Mouse (Mus musculus) spleen, postnatal 10 days (tissue): ENCODE results near the gene Rela.

ENCODE experiments used
- DNase-seq, 2 experiments: peaks; one replicate each; pipeline ENCODE4 v3.0.0; 2021 to 2022; ENCODE audit warnings: low spot score in 2 of 2

The Rela gene

DNA sequence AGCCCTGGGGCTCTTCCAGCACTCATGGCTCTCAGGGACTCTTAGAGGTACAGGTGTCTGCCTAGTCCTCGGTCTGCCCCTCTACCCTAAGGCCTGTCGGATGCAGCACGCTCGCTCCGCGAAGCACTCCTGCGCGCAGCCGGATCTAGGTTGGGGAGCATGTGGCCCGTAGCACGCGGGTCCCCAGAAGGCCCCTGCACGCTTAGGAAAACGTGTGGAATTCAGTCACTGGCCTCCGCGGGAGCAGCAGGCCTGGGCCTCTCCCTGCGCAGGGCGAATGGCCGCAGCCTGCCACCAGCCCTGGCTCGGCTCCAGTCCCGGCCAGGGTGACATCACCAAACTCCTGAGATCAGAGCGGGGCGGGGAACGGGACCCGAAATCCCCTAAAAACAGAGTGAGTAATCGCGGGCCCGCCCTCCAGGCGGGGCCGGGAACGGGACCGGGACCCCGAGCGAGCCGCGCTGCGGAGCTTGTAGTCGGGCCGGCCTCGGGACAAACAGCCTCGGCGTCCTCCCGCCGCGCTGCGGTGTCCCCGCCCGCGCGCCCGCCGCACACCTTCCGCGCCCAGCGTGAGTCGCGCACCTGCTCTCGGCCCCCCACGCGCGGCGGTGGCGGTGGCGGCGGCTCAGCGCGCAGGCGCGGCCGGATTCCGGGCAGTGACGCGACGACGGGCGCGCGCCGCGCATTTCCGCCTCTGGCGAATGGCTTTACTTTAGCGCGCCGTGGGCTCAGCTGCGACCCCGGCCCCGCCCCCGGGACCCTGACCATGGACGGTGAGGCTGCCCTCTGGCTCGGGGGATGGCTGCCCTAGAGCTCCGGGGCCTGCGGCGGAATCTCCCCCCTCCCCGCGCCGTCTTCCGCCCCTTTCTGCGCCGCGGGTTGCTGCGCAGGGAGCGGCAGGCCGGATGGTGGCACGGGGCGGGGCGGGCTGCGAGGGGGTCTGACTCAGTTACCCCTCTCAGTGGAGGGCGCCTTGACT lies at the start of gene Rela:
Gene Rela, plus strand, starts transcription at position 415 of the 979 bp plus-strand sequence.
- DNase-seq, result peak; percentile 88 to 90

DNA sequence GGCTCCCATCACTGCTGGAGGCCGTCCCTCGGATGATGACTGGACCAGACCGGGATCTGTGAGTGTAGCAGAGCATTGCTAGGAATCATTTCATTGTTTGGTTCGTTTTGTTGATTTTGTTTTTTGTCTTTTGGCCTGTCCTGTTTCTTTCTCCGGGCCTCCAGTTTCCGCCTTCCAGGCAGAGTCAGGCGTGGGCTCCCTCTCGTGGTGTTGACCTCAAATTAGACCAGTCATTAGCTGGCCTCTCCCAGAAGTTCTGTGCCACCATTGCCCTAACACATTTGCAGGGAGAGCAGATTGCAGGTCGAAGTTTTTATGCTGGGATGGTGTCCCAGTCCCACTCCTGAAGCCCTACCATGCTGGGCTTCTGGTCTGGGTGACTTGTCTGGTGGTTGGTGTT lies 48.1 kb upstream of the Rela start:
- DNase-seq, result no peak

DNA sequence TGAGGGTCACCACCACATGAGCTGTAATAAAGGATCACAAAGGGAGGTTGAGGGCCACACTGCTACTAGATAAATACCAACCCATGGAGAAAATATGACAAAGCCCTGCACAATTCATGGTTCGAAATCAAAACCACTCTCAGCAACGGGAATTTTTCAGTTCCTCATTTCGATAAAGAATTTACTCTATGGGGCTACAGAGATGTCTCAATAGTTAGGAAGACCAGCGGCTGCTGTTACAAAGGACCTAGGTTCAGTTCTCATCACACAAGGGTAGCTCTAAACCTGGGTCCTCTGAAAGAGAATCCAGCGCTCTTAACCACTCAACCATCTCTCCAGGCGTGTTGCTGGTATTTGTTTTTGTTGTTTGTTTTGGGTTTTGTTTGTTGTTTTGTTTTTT lies 45.4 kb upstream of the Rela start:
- DNase-seq, result no peak

DNA sequence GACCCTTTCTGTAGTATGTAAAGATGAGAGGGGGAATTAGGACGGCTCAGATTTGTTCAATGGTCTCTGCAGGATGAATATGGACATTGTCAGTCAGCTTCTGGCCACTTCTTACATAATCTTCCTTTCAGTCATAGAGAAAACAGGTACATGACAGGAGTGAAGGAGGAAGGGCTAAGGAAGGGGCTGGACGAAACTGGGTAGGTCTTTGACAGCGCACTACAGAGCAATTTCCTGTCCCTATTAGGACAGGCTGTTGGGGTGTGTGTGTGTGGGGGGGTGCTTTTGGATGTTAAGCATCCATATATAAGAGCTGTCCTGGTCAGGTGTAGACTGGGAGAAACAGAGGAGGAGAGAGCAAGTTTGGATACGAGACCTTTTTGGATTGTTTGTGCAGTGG lies 38.1 kb upstream of the Rela start:
- DNase-seq, result no peak

DNA sequence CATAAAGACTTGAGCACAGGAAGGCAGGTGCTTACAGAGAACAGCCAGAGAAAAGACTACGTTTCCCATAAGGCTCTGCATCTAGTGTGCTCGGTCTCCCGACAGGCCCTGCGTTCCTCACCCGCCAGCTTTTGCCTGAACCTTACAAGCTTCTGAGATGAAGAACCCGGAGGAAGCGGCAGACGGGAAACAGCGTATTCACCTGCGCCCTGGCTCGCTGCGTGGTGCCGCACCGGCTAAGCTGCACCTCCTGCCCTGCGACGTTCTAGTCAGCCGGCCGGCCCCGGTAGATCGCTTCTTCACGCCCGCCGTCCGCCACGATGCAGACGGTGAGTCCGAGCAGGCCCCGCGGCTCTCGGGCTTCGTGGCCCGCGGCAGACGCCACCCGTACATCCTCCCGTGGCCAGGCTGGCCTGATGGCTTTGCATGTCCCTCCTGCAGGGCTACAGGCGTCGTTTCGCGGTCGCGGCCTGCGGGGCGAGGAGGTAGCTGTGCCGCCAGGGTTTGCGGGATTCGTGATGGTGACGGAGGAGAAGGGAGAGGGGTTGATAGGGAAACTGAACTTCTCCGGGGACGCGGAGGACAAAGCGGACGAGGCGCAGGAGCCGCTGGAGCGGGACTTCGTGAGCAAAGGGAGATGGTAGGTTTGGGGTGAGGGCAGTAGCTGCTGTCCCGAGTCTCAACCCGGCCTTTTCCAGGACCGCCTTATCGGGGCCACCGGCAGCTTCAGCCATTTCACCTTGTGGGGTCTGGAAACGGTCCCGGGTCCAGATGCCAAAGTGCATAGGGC lies 35.3 kb upstream of the Rela start, which contains the start of gene Rnaseh2c:
Gene Rnaseh2c, plus strand, starts transcription at position 122 of the 790 bp plus-strand sequence.
- peak; percentile 81 to 82 for DNase-seq

DNA sequence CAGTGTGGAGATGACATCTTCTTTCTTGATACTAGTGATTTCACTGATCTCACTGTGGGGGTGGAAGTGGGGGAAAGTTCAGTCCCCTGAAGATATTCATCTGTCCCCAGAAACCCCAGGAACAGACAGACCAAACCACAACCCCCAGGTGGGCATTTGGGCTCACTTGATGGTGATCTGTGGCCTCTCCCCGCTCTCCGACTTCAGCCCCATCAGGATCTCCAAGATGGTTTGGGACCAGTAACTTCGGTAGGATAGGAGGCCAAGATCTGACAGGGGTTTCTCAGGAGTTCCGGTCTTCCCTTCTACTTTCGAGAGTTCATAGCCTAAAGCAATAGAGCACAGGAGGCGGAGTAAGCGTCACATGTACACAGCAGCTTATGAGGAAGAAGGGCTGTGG lies 33.6 kb upstream of the Rela start:
- no peak for DNase-seq

DNA sequence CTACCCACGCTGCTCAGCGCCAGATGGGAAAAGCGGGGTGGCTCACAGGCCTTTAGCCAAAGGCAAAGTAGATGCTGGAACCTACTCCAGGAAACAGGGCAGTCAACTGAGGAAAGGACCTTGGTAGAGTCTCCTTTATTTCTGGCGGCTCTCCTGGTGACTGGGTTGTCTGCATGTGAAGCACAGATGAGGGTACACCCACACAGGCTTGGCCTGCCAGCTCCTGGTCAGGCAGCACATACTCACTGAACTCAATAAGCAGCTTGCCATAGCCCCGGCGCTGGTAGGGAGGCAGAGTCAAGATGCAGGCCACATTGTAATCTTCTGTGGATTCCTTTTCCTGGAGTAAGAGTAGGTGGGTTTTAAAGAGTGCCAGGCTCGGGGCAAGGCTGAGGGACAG lies 32.2 kb upstream of the Rela start:
- no peak for DNase-seq

DNA sequence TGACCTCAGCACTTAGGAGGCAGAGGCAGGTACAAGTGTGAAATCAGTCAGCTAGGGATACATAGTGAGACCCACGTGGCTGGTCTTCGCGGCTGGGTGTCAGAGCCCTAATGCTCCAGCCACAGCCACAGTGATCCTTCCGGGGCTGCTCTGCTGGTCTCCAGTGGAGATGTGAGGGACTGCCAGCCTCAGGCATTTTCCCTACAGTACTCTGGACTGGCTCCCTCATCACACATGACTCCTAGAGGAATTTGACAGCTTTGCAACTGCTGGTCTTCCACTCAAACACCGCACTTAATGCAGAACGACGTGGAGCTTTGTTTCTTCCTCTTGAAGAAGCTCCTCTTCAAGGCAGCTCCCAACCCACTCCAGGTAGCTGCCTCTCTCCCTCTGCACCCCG lies 31.1 kb upstream of the Rela start:
- DNase-seq, result no peak

DNA sequence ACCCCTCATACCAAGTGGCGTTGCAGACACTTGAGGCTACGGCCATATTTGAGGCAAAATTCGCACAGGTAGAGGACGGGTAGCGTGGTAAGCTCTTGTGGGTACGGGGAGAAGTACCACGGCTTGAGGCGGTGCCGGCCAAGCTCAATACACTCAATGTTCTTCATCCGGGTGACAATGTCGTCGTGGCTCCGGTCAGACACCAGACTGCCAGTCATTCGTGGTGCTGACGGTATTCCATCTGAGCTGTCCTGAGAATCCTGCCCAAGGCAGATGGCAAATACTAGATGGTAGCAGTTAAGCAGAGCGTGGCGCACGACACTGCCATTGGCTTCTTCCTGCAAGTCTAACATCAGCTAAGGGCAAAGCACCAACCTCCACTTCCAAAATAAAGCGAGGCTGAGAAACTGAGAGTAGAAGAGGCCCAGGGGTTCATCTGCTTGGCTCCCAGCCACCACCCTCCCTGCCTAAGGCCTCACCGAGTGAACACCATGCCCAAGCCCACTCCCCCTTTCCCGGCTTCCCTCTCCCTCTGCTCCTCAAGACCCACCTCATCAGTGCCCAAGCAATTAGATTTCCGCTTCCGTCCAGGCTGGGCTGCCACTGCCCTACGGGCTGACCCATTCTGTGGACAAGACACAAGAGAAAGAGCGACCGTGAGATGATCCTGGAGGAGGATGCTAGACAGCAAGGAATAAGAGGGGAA lies 29.4 kb upstream of the Rela start:
- DNase-seq, result no peak

DNA sequence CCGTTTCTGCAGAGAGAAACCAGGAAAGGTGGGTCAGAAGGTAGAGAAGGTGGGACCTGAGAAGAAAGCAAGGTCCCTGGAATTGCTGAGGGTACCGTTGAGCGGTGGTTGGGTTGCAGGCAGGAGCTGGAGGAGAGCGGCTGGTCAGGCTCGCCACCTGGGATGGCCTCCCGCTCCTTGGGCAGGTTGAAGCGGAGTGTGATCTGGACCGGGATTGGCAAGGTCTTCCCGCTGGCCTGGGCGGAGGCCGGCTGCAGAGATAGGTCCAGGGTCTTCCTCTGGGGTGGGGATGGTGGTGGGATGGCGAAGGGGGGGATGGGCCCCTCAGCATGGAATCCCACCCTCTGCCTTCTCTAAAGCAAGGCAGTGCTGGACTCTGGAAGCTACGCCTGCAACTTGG lies 28.6 kb upstream of the Rela start:
- DNase-seq, result no peak

DNA sequence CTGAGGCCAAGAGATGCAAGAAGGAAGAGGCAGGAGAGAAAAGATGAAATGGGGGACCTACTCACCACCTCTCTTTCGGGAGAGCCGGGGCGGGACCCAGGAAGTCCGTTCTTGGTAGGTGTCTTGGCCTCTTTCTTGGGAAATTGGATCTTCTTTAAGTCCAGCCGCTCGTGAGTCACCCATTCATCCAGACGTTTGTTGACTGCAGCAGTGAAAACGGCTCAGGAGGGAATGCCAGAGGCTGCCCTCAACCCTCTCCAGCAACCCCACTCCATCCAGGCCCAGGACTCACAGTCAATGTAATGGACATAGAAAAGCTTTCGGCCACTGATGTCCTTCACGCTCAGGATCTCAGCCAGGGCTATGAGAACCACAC lies 28.1 kb upstream of the Rela start:
- no peak for DNase-seq

DNA sequence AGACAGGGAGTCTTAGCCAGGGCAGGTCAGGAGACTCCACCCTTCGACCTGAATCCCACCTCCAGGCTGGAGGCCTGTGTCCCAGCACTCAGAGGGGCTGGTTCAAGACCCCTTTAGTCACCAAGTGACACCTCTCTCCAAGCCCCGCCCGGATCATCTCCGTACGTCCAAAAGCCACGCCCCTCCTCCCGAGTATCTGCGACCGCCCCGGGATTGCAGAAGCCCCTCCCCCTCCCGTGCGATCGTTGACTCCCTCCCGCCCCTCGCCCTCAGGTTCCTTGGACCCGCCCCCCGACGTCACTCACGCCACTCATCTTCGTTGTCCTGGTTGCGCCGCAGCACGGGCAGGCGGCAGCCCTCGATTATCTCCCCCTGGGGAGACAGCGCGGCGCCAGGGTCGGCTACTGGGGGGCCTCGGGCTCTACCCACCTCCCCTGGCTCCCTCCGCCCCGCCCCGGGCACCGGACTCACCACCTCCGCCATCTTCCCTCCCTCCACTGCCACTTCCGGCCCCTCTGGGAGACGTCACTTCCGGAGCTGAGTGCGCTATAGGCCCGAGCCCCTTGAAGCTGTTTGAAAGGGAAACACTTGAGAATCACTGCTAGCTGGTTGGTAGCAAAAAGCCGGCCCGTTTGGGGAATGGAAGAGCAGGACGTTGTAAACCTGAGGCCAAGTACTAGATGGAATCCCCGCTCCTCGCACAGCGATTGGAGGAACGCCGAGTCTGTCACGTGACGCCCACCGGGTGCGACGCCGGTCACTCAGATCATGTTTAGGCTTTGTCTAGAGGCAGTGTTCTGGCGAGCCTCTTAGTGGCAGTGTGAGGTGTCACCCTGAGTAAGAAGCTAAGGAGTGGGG lies 27.5 kb upstream of the Rela start, which contains the start of gene Kat5:
Gene Kat5, minus strand, starts transcription at position 691 of the 858 bp plus-strand sequence.
- peak; percentile 91 to 96 for DNase-seq

DNA sequence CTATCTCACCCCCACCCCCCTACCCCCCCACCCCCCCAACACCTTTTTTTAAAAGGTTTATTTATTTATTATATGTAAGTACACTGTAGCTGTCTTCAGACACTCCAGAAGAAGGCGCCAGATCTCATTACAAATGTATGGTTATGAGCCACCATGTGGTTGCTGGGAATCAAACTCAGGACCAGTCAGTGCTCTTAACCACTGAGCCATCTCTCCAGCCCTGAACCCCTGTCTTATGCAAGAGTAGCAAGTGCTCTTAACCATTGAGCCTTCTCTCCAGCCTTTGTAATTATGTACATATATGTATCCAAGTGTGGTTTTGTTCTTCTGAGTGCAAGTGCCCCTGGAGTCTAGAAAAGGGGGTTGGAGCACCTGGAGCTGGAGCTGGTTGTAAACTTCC lies 25.3 kb upstream of the Rela start:
- peak in 1 of 2 experiments; percentile 44 for DNase-seq

DNA sequence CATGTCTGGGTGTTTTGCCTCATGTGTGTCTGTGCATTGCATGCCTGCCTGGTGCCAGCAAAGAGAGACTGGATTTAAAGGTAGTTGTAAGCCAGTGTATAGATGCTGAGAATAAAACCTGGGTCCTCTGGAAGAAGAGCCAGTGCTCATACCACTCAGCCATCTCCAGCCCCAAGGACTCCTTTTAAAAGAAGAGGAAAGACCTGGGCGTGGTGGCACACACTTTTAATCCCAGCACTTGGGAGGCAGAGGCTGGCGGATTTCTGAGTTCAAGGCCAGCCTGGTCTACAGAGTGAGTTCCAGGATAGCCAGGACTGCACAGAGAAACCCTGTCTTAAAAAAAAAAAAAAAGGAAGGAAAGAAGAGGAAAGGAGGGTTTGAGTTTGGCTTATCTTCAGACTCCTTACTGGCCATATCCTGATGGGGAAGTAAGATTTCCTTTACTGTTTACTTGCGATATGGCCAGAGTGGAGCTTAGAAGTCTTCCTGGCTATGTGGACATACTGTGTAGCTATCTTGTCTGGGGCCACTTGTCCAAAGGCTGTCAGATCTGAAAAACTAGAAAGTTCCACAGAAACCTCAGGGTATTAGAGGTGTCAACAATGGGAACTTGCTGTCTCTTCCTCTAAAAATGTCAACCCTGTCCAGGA lies 24.4 kb upstream of the Rela start:
- DNase-seq, result no peak

DNA sequence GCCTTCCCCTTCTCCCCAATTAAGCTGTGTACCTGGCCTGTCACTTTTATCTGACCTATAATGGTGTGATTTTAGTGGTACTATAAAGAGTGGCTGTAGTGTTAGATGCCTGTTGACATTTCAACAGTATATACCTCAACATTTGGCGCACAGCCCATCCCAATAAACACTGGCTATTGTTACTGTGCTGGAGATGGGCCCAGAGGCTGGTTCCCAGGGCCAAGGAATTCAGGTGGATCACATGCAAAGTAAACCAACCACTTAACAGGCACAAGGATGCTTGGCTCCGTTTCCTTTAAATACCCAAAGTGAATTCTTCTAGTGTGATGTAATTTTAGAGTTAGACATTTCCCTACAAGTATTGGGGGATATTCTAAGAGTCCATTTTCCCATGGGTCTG lies 22.3 kb upstream of the Rela start:
- DNase-seq, result no peak

DNA sequence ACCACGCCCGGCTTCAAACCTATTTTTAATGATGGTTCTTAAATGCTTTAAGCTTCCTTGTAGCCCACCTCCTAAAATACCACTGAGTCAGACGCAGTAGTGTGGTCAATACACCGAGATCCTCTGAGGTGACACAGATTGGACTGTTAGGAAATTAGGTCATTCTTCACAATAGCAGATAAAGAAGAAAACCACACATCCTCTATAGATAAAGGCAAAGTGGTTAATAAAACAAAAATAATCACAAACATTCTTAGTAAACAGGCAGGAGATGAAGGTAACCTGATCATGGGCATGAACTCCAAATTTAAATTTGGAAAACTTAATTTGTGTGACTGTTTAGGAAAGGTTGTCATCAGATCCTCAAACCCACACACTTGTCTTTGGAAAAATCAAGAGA lies 17.3 kb upstream of the Rela start:
- no peak for DNase-seq

DNA sequence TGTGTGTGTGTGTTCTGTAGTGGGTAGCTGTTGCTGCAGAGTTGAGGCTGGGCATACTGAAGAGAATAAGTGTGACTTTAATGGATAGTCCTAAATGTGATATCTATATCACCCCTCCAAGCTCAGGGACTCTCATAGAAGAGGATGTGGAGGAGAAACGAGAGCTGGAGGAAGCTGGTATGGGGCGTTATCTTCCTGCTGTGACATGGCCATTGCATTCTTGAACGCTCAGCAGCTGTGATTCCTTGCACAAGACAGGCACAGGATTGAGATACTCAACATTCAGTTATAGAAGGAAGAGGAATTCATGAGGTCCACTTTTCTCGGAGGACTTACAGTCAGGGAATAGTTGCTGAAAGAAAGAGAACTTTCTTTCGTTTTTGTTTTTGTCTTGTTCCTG lies 15.4 kb upstream of the Rela start:
- DNase-seq, result no peak

DNA sequence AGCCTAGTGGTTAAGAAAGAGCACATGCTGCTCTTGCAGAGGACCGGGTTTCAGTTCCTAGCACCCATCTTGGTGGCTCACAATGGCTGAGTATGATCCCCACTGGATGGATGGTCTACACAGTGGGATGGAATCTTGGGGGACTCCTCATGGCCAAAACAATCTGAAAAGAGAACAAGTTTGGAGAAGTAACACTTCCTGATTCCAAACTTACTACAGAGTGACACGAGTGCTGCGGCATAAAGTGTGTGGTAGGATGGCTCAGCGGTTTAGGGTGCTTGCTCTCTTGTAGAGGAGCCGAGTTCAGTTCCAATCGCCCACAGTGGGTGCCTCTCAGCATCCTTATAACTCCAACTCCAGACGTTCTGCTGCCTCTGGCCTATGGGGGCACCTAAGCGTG lies 12.0 kb upstream of the Rela start:
- no peak for DNase-seq

DNA sequence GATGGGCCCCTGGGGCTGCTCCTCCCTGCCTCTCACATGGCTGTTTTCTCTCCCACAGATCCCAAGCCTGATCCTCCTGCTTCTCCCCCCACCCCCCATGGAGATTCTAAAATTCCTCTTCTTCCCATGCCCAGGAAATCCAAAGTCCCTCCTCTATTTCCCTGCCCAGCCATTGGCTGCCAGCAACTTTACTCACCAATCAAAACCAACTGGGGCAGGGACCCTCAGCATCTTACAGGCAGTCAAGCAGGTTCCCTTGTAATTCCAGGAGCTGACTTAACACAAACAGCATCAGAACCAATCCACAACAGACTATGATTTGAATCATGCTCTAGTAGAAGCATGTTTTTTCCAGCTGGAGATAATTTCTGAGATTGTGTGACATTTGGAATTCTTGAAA lies 7.4 kb upstream of the Rela start:
- DNase-seq, result no peak

DNA sequence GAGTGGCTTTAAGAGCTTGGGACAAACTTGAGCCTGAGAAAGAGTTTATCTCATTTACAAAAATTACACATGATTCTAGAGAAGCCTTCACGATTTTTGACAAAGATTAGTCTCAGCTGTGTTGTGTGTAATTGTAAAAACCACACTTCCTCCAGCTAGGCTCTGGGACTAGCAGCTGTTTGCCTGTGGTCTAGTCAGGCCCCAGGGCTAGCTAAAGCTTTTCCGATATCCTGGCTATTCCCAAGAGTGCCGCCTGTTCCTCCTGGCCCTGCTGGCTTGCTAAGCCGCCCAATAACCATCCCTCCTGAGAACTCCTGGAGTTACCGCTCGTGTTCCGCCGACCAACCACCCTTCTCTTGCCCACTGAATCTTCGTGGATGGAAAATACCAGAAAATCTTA lies 5.2 kb upstream of the Rela start:
- DNase-seq, result no peak
